Mouse (Mus musculus) forebrain, embryonic 10.5 days (tissue): ENCODE measurements around the gene Themis2. TPM values are rescaled to one million over a fixed set of nuclear protein-coding genes. Genes with fewer than 3 reads are reported as not detected.
A peak's percentile ranks its signal among the peaks of the same experiment; 100 is the strongest.

Experiments
- DNase-seq: peaks from one replicate; pipeline ENCODE4 v3.0.0-alpha.2; 2017; ENCODE audit warnings: low spot score; ENCODE audit errors: extremely low spot score
- H3K27ac ChIP-seq: fragments of 300-500 bp; sonication (generic); 2 replicates; pipeline ENCODE4 v1.5.1; 2016; ENCODE audit warnings: mild to moderate bottlenecking
- H3K27me3 ChIP-seq: fragments of 300-500 bp; sonication (generic); 2 replicates; pipeline ENCODE4 v1.6.1; 2016; ENCODE audit warnings: mild to moderate bottlenecking; ENCODE audit not compliant: poor library complexity, severe bottlenecking
- H3K36me3 ChIP-seq: fragments of 300-500 bp; sonication (generic); replicated peaks from 2 replicates; pipeline ENCODE4 v1.6.1; 2016; ENCODE audit warnings: mild to moderate bottlenecking, moderate library complexity
- H3K4me1 ChIP-seq: fragments of 300-500 bp; sonication (generic); 2 replicates; pipeline ENCODE4 v1.6.1; 2016
- H3K4me3 ChIP-seq: fragments of 300-500 bp; sonication (generic); 2 replicates; pipeline ENCODE4 v1.5.1; 2016; ENCODE audit warnings: mild to moderate bottlenecking, moderate library complexity
- H3K9me3 ChIP-seq: fragments of 300-500 bp; sonication (generic); 2 replicates; pipeline ENCODE4 v1.6.1; 2016; ENCODE audit warnings: mild to moderate bottlenecking, moderate library complexity
- WGBS: fragments of 180-500 bp; shearing (Covaris S2); methylation state at CpG from one replicate; pipeline ENCODE4 v1.1.7; 2016; 5-methylcytosine and 5-hydroxymethylcytosine counted together
- polyA plus RNA-seq: library from polyadenylated mRNA; unstranded; fragments of >200 nt; fragmentation: Nextera tagmentation; extraction: Ambion mirVana; gene quantifications from 2 replicates; pipeline ENCODE4 v1.2.1, GENCODE M21; 2016

Themis2 gene
- polyA plus RNA-seq = 0.89 and 0.93 TPM in 2 replicates

DNA sequence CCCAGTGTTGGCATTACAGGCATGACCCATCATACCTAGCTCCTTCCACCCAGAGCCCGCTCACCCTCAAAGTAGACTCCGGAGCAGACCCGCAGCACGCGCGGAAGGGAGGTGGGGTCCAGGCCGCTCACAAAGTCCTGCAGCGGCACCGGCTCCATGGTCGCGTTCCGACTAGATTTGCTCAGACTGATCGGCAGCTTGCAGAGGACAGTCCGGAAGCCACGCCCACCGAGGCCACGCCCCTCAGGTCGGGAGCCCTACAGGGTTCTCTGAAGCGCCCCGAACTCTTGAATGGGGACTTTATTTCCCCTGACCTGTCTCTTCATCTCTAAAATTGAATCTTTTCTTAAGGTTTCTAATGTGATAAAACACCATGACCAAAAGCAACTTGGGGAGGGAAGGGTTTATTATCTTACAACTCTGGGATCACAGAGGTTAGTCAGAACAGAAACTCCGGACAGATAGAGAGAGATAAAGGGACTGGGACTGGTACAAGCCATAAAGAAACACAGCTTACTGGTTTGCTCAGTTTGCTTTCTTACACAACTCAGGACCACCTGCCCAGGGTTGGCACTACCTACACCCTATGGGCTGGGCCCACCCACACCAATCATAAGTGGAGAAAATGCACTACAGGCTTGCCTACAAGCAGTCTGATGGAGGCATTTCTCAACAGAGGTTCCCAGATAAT, at the start of gene Themis2:
Gene Themis2, minus strand, starts transcription at position 192 of the 691 bp plus-strand sequence.
- 4% methylated on average over 21 of the region's 21 CpGs for WGBS
- H3K27ac ChIP-seq = no peak within 1 kb of the TSS
- H3K27me3 ChIP-seq = peaks cover 38% of the 10 kb centered on the region
- peak within 1 kb of the TSS; percentile 48 for H3K4me3 ChIP-seq
- H3K4me1 ChIP-seq = peaks cover 7% of the 10 kb centered on the region
- H3K9me3 ChIP-seq = no peaks in the 10 kb centered on the region
- DNase-seq = peak; percentile 62
- no peaks in the 10 kb centered on the region for H3K36me3 ChIP-seq

GRCm38 (mm10) chr4:132843705-132844071, 47.5 kb upstream of the Themis2 start:
- H3K36me3 ChIP-seq = peaks cover 34% of the 10 kb centered on the region

DNA sequence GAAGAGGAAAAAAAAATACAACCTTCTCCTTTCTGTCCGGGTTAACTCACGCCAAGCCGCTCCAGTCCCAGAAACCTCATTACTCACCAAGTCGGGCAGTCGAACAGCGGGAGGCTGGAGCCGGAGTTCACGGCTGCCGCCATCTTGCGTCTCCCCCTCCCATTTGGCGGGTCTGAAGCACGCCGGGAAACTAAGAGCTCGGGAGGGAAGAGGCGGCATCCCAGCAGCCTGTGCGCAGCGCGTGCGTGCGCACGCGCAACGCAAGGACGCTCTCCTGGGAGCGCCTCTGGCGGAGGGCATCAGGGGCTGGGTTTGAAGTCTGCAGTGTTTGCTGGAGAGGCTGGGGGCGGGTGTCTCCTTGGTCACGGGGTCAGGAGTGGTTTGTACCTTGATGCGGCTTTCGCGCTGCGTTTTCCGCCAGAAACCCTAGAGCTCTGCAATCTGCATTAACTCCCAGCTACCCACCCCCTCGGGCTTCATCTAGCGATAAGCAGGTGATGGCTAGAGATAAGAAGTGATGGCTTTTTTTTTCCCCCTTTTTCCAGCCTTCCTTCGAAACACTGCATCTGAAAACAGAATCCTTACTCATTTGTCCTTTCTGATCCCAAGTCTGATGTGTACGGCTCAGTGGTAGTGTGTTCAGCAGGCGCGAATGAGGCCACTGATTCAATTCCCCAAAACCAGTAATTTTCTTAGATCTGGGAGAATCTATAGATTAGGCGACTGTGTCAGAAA, 47.0 kb upstream of the Themis2 start, which contains the start of gene Ppp1r8:
Gene Ppp1r8, minus strand, starts transcription at position 200 of the 735 bp plus-strand sequence.
- Histone ChIP-seq H3K36me3 (peaks cover 36% of the 10 kb centered on the region), H3K27ac (peak within 1 kb of the TSS; percentile 95), H3K27me3 (no peaks in the 10 kb centered on the region), H3K4me1 (peaks cover 26% of the 10 kb centered on the region), H3K4me3 (peak within 1 kb of the TSS; percentile 97), H3K9me3 (no peaks in the 10 kb centered on the region)
- peak; percentile 91 for DNase-seq
- whole genome bisulfite sequencing = 1% methylated on average over 40 of the region's 40 CpGs

More at GRCm38 (mm10) chr4:132843705-132844071, 47.5 kb upstream of the Themis2 start:
- WGBS = 95% methylated on average over 1 of the region's 1 CpGs
- Histone ChIP-seq H3K4me1 (peaks cover 26% of the 10 kb centered on the region), H3K27ac (peak overlapping the region; percentile 95), H3K27me3 (no peaks in the 10 kb centered on the region), H3K9me3 (no peaks in the 10 kb centered on the region), H3K4me3 (peak overlapping the region; percentile 97)
- no peak for DNase-seq

GRCm38 (mm10) chr4:132842281-132842906, 46.2 kb upstream of the Themis2 start:
- H3K4me3 ChIP-seq = peak overlapping the region; percentile 97

GRCm38 (mm10) chr4:132841493-132841892, 45.3 kb upstream of the Themis2 start:
- WGBS = 87% methylated on average over 3 of the region's 3 CpGs
- no peak for DNase-seq
- H3K4me3 ChIP-seq = peak overlapping the region; percentile 97
- H3K36me3 ChIP-seq = peaks cover 47% of the 10 kb centered on the region
- H3K9me3 ChIP-seq = no peaks in the 10 kb centered on the region
- peaks cover 26% of the 10 kb centered on the region for H3K4me1 ChIP-seq
- peak overlapping the region; percentile 95 for H3K27ac ChIP-seq
- no peaks in the 10 kb centered on the region for H3K27me3 ChIP-seq

More at GRCm38 (mm10) chr4:132842281-132842906, 46.2 kb upstream of the Themis2 start:
- H3K4me1 ChIP-seq = peaks cover 26% of the 10 kb centered on the region
- H3K9me3 ChIP-seq = no peaks in the 10 kb centered on the region
- peak overlapping the region; percentile 95 for H3K27ac ChIP-seq
- peaks cover 38% of the 10 kb centered on the region for H3K36me3 ChIP-seq
- under 1% methylated on average over 30 of the region's 30 CpGs for WGBS
- peak; percentile 48 for DNase-seq
- no peaks in the 10 kb centered on the region for H3K27me3 ChIP-seq

DNA sequence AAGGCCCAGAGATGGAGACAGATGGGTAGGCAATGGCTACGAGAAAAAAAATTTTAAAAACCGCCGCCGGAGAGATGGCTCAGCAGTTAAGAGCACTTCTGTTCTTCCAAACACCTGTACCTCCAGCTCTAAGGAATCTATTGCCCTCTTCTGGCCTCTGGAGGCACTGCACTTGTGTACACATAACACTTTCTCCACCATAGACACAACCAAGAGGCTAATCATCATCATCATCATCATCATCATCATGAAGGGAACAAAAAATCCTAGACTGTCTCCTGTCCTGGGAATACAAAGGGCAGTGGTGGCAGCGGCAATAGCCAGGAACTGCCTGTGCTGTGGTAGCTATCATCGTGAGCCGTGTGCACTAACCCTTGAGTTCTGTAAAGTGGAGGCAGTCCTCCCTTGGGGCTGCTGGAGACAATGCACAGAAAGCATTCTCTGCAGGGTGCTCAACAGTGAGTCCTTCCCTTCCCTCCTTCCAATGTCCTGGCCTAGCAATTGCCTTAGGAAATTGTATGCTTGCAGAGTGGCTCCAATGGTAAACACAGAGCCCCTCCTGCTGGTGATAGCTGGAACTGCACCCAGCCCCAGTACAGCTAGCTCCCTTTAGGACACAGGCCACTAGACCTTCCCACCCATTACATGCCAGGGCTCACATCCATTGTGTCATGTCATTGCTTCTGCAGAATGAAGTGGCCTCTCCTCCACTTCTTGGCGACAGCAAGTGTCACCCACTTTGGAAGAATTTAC, 27.6 kb upstream of the Themis2 start:
- 76% methylated on average over 8 of the region's 8 CpGs for WGBS
- Histone ChIP-seq H3K4me3 (no peak overlapping the region), H3K9me3 (peaks cover 23% of the 10 kb centered on the region; the same call in 1 of the 2 replicates), H3K36me3 (peaks cover 50% of the 10 kb centered on the region), H3K27me3 (no peaks in the 10 kb centered on the region), H3K4me1 (no peaks in the 10 kb centered on the region), H3K27ac (no peak overlapping the region)
- peak; percentile 60 for DNase-seq

DNA sequence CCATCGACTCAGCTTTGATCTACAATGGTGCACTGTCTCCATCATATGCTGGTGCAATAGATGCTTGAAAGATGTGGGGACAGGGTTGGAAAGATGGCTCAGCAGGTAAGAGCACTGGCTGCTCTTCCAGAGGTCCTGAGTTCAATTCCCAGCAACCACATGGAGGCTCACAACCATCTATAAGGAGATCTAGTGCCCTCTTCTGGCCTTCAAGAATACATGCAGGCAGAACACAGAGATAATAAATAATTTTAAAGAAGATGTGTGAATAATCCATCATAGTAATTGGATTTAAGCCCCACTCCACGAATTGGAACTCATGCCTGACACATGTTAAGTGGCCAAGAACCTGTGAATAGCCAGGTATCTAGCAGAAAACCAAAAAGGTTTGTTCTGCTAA, 22.3 kb upstream of the Themis2 start:
- DNase-seq = no peak
- H3K27ac ChIP-seq = no peak overlapping the region
- 61% methylated on average over 2 of the region's 2 CpGs for whole genome bisulfite sequencing
- H3K9me3 ChIP-seq = peaks cover 19% of the 10 kb centered on the region; the same call in 1 of the 2 replicates
- no peaks in the 10 kb centered on the region for H3K36me3 ChIP-seq
- no peaks in the 10 kb centered on the region for H3K4me1 ChIP-seq
- no peak overlapping the region for H3K4me3 ChIP-seq
- no peaks in the 10 kb centered on the region for H3K27me3 ChIP-seq

DNA sequence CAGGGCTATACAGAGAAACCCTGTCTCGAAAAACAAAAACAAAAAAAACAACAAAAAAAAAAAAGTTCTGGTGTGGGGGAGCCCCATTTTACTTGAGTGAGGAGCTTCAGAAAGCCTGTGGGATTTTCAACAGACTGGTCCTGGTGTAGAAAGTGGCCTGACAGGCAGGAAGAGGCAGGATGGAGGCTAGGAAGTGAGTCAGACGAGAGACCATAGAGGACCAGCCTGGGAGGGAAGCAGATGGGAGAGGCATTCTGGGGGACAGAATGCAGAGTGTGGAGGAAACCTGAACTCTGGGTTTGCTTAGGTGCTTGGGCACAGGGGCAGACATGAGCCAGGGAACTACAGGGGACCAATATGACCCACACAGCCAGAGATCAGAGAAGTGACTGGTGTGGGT, 20.7 kb upstream of the Themis2 start:
- 76% methylated on average over 2 of the region's 2 CpGs for WGBS
- Histone ChIP-seq H3K36me3 (no peaks in the 10 kb centered on the region), H3K4me1 (no peaks in the 10 kb centered on the region), H3K27me3 (no peaks in the 10 kb centered on the region), H3K9me3 (peaks cover 19% of the 10 kb centered on the region; the same call in 1 of the 2 replicates), H3K27ac (no peak overlapping the region), H3K4me3 (no peak overlapping the region)
- DNase-seq = no peak

- 85% methylated on average over 7 of the region's 7 CpGs for WGBS
- no peaks in the 10 kb centered on the region for H3K36me3 ChIP-seq
- H3K9me3 ChIP-seq = peaks cover 22% of the 10 kb centered on the region; the same call in 1 of the 2 replicates
- no peak overlapping the region for H3K4me3 ChIP-seq
- DNase-seq = no peak
- no peaks in the 10 kb centered on the region for H3K4me1 ChIP-seq
- H3K27ac ChIP-seq = no peak overlapping the region
- H3K27me3 ChIP-seq = no peaks in the 10 kb centered on the region
Observed at GRCm38 (mm10) chr4:132816404-132816803, 20.2 kb upstream of the Themis2 start.

DNA sequence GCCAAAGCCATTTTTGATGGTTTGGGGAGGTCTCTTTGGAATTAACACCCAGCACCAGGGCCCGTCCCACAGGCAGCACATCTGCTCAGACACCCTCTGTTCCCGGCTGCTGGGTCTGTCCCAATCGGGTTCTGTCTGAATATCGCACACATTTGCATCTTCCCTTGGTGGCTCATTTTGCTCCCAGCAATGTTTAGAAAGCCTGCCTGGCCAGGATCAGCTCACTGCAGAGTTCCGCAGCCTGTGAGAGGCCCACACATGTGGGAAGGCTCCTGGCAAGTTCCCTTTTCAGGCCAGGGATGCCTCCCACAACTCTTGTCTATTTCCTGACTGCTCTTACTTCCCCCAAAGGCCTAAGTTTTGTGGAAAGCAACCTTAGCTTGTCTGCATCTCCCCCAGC, 13.4 kb upstream of the Themis2 start:
- Histone ChIP-seq H3K9me3 (peaks cover 9% of the 10 kb centered on the region; the same call in 1 of the 2 replicates), H3K27me3 (no peaks in the 10 kb centered on the region), H3K4me3 (no peak overlapping the region), H3K27ac (no peak overlapping the region), H3K4me1 (no peaks in the 10 kb centered on the region), H3K36me3 (no peaks in the 10 kb centered on the region)
- DNase-seq = no peak
- 91% methylated on average over 5 of the region's 5 CpGs for WGBS

GRCm38 (mm10) chr4:132807771-132808641, 11.8 kb upstream of the Themis2 start:
- 75% methylated on average over 5 of the region's 5 CpGs for WGBS

More at GRCm38 (mm10) chr4:132807771-132808641, 11.8 kb upstream of the Themis2 start:
- H3K27me3 ChIP-seq = no peaks in the 10 kb centered on the region
- no peaks in the 10 kb centered on the region for H3K36me3 ChIP-seq
- H3K4me1 ChIP-seq = no peaks in the 10 kb centered on the region
- no peak overlapping the region for H3K27ac ChIP-seq
- no peak for DNase-seq
- peaks cover 9% of the 10 kb centered on the region; the same call in 1 of the 2 replicates for H3K9me3 ChIP-seq
- no peak overlapping the region for H3K4me3 ChIP-seq
